Mouse (Mus musculus) 3134 (cell line): ENCODE data around the gene Gm4303.
"Not testable (repeated sequence)": the region's sequence is repeated elsewhere in the genome, so short reads cannot be mapped to it uniquely, and the experiment has no call there.

Source experiments
- DNase-seq: peaks from one replicate; pipeline ENCODE4 v3.0.0-alpha.2; 2011; ENCODE audit warnings: low spot score; ENCODE audit not compliant: insufficient read length; ENCODE audit errors: extremely low read depth

Gm4303 gene

GRCm38 (mm10) chr10:100345672-100346071, at the start of gene Gm4303:
Gm4303 (plus strand) TSS chr10:100345972.
- not testable (repeated sequence) for DNase-seq

DNA sequence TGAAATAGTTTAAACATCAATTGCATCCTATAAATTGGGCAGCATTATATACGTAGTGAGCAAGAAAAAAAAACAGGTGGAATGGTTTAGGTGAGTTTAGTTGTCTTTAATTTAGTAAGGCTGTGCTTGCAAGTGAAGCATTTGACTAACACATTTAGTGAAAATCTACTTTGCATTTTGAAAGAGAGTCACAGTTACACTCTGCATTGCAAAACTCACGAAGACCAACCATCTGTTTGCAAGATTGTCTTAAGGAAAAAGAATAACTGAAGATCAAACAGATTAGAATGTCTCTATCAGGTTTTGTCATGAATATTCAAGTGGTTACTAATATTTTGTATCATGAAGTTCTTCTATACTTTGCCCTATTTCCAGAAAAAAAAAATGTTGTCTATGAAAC, 49.7 kb upstream of the Gm4303 start:
- no peak for DNase-seq

DNA sequence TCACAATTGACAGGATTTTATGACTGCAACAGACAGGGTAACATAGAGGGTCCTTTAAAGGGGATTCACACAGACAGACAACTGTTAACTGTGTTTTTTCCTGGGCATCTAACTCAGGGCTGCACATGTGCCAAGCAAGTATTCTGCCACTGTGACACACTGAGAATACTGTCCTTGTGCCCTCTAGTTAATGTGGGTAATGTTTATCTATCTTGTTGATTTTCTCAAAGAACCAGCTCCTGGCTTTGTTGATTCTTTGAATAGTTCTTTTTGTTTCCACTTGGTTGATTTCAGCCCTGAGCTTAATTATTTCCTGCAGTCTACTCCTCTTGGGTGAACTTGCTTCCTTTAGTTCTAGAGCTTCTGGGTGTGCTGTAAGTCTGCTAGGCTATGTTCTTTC, 45.7 kb upstream of the Gm4303 start:
- not testable (repeated sequence) for DNase-seq

DNA sequence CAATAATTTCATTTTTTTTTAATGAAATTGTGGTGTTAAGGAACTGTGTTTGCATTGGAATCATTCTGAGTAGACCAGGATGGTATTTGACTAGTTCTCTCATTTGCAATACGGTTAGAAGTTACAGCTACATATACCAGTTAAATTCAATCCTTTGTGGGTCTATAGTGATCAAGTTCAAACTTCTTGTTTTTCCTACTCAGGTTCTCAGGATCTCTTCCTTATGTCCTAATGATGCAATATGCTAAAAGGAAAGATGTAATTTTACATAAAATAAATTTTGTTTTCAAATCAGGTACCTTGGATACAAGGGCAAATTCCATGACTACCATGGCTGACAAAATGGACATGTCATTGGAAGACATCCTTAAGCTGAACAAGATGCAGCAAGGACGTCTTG, 10.4 kb upstream of the Gm4303 start, which contains the start of gene Gm4301:
TSS of gene Gm4301 (plus strand) at position 301 of the 400 bp plus-strand sequence.
- not testable (repeated sequence) for DNase-seq

DNA sequence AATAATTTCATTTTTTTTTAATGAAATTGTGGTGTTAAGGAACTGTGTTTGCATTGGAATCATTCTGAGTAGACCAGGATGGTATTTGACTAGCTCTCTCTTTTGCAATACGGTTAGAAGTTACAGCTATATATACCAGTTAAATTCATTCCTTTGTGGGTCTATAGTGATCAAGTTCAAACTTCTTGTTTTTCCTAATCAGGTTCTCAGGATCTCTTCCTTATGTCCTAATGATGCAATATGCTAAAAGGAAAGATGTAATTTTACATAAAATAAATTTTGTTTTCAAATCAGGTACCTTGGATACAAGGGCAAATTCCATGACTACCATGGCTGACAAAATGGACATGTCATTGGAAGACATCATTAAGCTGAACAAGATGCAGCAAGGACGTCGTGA, 5.2 kb upstream of the Gm4303 start, which contains the start of gene Gm4302:
TSS of gene Gm4302 (plus strand) at position 301 of the 400 bp plus-strand sequence.
- not testable (repeated sequence) for DNase-seq

DNA sequence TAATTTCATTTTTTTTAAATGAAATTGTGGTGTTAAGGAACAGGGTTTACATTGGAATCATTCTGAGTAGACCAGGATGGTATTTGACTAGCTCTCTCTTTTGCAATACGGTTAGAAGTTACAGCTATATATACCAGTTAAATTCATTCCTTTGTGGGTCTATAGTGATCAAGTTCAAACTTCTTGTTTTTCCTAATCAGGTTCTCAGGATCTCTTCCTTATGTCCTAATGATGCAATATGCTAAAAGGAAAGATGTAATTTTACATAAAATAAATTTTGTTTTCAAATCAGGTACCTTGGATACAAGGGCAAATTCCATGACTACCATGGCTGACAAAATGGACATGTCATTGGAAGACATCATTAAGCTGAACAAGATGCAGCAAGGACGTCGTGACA, 5.0 kb downstream of the Gm4303 start, which contains the start of gene Gm4305:
TSS of gene Gm4305 (plus strand) at position 301 of the 400 bp plus-strand sequence.
- not testable (repeated sequence) for DNase-seq

DNA sequence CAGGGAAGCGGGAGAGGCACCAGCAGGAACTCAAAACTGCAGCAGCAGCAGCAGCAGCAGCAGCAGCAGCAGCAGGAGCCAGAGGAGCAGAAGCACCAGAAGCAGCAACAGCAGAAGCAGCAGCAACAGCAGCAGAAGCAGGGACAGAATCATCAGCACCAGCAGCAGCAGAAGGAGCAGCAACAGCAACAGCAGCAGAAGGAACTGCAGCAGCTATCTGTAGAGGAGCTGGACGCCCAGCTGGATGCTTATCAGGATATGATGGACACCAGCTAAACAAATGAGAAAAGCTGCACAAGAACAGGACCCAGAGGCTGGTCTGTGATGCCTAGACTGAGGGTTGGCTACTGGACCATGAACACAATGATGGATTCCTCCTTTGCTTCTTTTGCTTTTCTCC, 11.1 kb downstream of the Gm4303 start:
- DNase-seq: not testable (repeated sequence)

GRCm38 (mm10) chr10:100361038-100361437, 15.3 kb downstream of the Gm4303 start, which contains the start of gene Gm4307:
Gm4307 (plus strand) TSS chr10:100361338.
- DNase-seq: not testable (repeated sequence)

- DNase-seq: not testable (repeated sequence)
These were observed 36.7 kb downstream of the Gm4303 start, which contains the start of gene Gm4312 for GRCm38 (mm10) chr10:100382460-100382859. Gm4312 (minus strand) TSS chr10:100382560.
